28 mouse cellular contexts compared by ENCODE assay signal in genomic region chr6:37353616-37354015, GRCm38 (mm10). TPM values are rescaled to one million over a fixed set of nuclear protein-coding genes. Genes with fewer than 3 reads are reported as not detected.
DNase-seq lines count a peak whose midpoint lies in the region; ATAC-seq lines count a peak whose summit lies in the region.
"Had no signal": no experiment of that assay in that cellular context is flagged by ENCODE, and none has a peak within 500 bp of the region (broad histone marks: within the 10 kb centered on the region; RNA-seq: fewer than 3 reads in every experiment).

No protein-coding gene starts in this region.

- H3K36me3 ChIP-seq in heart, embryonic 14.5 days (ENCODE audit: control insufficient read depth, insufficient read depth, low read length), result peaks cover 78% of the 10 kb centered on the region
- H3K36me3 ChIP-seq: forebrain, embryonic 12.5 days; neural tube, embryonic 15.5 days had no signal

- H3K4me1 ChIP-seq in heart, embryonic 14.5 days (ENCODE audit: control insufficient read depth in 2 of 2, insufficient read depth in 2 of 2, low read length in 2 of 2), result peaks cover 11 to 19% of the 10 kb centered on the region in 2 experiments
- H3K4me1 ChIP-seq: intestine, embryonic 15.5 days had no signal

- ATAC-seq in heart, embryonic 14.5 days (ENCODE audit: insufficient number of reproducible peaks, insufficient read depth, low FRiP score, low read depth), result no peak
- ATAC-seq: activated CD4-positive, CD25-positive, alpha-beta regulatory T cell, adult 4 months had no signal

- WGBS in heart, embryonic 14.5 days, result 68% methylated on average over 9 of the region's 9 CpGs

- no peak overlapping the region for H3K4me2 ChIP-seq in heart, embryonic 14.5 days (ENCODE audit: low read length)
- H3K4me2 ChIP-seq: embryonic facial prominence, embryonic 13.5 days; forebrain, embryonic 12.5 days; intestine, embryonic 15.5 days; limb, embryonic 12.5 days; liver, embryonic 11.5 days; midbrain, embryonic 11.5 days; neural tube, embryonic 15.5 days had no signal

- intact Hi-C loops in heart, postnatal 36 days (cut with DNase I), result loop anchor here (1.0 to 5.0 kb wide), 2 partner anchors 95 to 714 kb away; no protein-coding TSS in a partner anchor

- H3K27ac ChIP-seq in heart, embryonic 14.5 days (replicated peaks in 1 of 2; ENCODE audit: control insufficient read depth in 1 of 2, insufficient read depth in 1 of 2, low read depth in 2 of 2, low read length in 2 of 2), result no peak overlapping the region
- H3K27ac ChIP-seq: embryonic facial prominence, embryonic 13.5 days; forebrain, embryonic 12.5 days; hindbrain, embryonic 10.5 days; intestine, embryonic 15.5 days; layer of hippocampus, adult 2 months; neural tube, embryonic 15.5 days had no signal

- H3K27me3 ChIP-seq in heart, embryonic 14.5 days (ENCODE audit: control insufficient read depth, insufficient read depth, low read length), result no peaks in the 10 kb centered on the region
- H3K27me3 ChIP-seq: embryonic facial prominence, embryonic 13.5 days; forebrain, embryonic 12.5 days; intestine, embryonic 15.5 days; limb, embryonic 12.5 days; neural tube, embryonic 15.5 days had no signal

- no peak overlapping the region for H3K4me3 ChIP-seq in heart, embryonic 14.5 days (ENCODE audit: control insufficient read depth in 1 of 2, insufficient read depth in 1 of 2, low read depth in 1 of 2, low read length in 2 of 2)
- H3K4me3 ChIP-seq: embryonic facial prominence, embryonic 13.5 days; erythroblast, embryonic 14.5 days; forebrain, embryonic 12.5 days; hindbrain, embryonic 10.5 days; intestine, embryonic 15.5 days; layer of hippocampus, adult 2 months; limb, embryonic 12.5 days; neural tube, embryonic 15.5 days had no signal

- no peaks in the 10 kb centered on the region for H3K9me3 ChIP-seq in heart, embryonic 14.5 days (ENCODE audit: control insufficient read depth, low read length)
- H3K9me3 ChIP-seq: embryonic facial prominence, embryonic 13.5 days; forebrain, embryonic 12.5 days; hindbrain, embryonic 10.5 days; intestine, embryonic 15.5 days; limb, embryonic 12.5 days; neural tube, embryonic 15.5 days had no signal

- peak; percentile 25 for DNase-seq in adrenal gland, adult 2 months
- no peak for DNase-seq in adrenal gland, adult 18-20 months (ENCODE audit: low spot score in 2 of 2)
- DNase-seq in heart, postnatal 36 days, result no peak
- DNase-seq in lung, postnatal 36 days, result peak; percentile 18
- no peak for DNase-seq in lung, postnatal 10 days
- DNase-seq in layer of hippocampus, postnatal 14 days (ENCODE audit: low spot score in 2 of 2), result no peak
- DNase-seq in neural tube, embryonic 10.5 days (ENCODE audit: extremely low spot score, low spot score), result no peak
- DNase-seq: adrenal gland, postnatal 25 days; cerebellum, adult 8-10 months; cerebellum, postnatal 36 days; embryo, embryonic 11 days; gastrocnemius, postnatal 25 days; lung, adult 18-20 months; right cerebral cortex, adult 18-20 months; thymus, adult 18-20 months; thymus, postnatal 36 days had no signal

- H3K9ac ChIP-seq in heart, embryonic 14.5 days (ENCODE audit: low read length), result peak overlapping the region; percentile 3; the same call in 1 of the 2 replicates
- H3K9ac ChIP-seq: embryonic facial prominence, embryonic 13.5 days; forebrain, embryonic 12.5 days; intestine, embryonic 15.5 days; limb, embryonic 12.5 days; neural tube, embryonic 15.5 days had no signal

RNA-seq across cellular contexts. Expression of gene Dgki, which starts 53.6 kb away (rescaled TPM):
- total RNA-seq in adrenal gland, adult 2 months (2021), result 1 to 10 TPM; 2.0 to 2.6 TPM
- polyA plus RNA-seq in adrenal gland, adult 2 months (2012; rRNA removed), result 0.53 and 0.54 TPM in 2 replicates
- 1 to 10 TPM; 1.8 to 3.4 TPM for total RNA-seq in adrenal gland, adult 18-20 months (2021)
- polyA plus RNA-seq in heart, embryonic 14.5 days (2014; fragmentation: Nextera tagmentation; extraction: Ambion mirVana), result 0.75 and 0.88 TPM in 2 replicates
- under 1 TPM; 0.30 to 0.36 TPM for total RNA-seq in heart, postnatal 36 days (2021)
- total RNA-seq in layer of hippocampus, postnatal 14 days (2021), result 10 to 100 TPM; 51.7 to 57.8 TPM
- polyA plus RNA-seq: erythroblast, embryonic 14.5 days had no signal

Comparison
In these comparisons a context has a peak if more than half of its experiments do, and no peak if none do; other contexts are left out.
1. DNase-seq: peak in adrenal gland, adult 2 months (single experiment) and lung, postnatal 36 days (single experiment); none in adrenal gland, adult 18-20 months (0 of 2), heart, postnatal 36 days (0 of 2), lung, postnatal 10 days (single experiment), layer of hippocampus, postnatal 14 days (0 of 2) and neural tube, embryonic 10.5 days (single experiment).
2. RNA of gene Dgki, which starts 53.6 kb away (total RNA-seq): 51.7 to 57.8 TPM in layer of hippocampus, postnatal 14 days; 1.8 to 3.4 TPM in adrenal gland, adult 18-20 months, 2.0 to 2.6 TPM in adrenal gland, adult 2 months and 0.30 to 0.36 TPM in heart, postnatal 36 days; every median in the first group is over 10 times any median in the second.